Mouse (Mus musculus) E14TG2a.4 (cell line): ENCODE data around the gene Azin2.

Experiments
- CTCF ChIP-seq: conservative IDR thresholded peaks from 2 replicates; pipeline ENCODE4 v1.5.1; 2014; ENCODE audit warnings: low read length
- POU5F1 ChIP-seq: IDR thresholded peaks from 2 replicates; pipeline ENCODE4 v1.6.1; 2014; ENCODE audit warnings: low read length, borderline replicate concordance

DNA sequence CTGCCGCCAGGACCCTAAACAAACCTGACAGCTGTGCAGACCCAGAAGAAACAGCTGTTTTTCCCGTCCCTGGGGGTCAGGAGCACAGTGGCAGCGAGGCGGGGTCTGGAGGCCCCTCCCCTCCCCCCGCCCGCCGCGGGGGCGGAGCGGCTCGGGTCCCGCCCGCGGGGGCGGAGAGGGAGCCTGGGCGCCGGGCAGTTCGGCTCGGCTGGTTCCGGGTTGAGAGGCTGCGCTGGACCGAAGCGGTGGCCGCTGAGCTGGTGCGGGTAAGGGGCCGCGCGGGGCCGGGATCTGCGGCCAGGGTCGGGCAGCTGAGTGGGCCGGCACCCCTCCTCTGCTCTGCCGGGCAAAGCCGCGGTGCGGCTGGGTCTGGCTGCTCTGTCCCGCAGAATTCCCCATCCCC, 78.9 kb downstream of the Azin2 start, which contains the start of gene Trim62:
- no peak for TF ChIP-seq CTCF
- TF ChIP-seq POU5F1, result no peak
